In genomic region chr2:163875484-163875883, GRCm38 (mm10) we compare ENCODE assay signal across 11 mouse cellular contexts. TPM values are rescaled to one million over a fixed set of nuclear protein-coding genes. Genes with fewer than 3 reads are reported as not detected.
DNase-seq lines count a peak whose midpoint lies in the region; ATAC-seq and TF ChIP-seq lines count a peak whose summit lies in the region.
"Had no signal": no experiment of that assay in that cellular context is flagged by ENCODE, and none has a peak within 500 bp of the region (broad histone marks: within the 10 kb centered on the region; RNA-seq: fewer than 3 reads in every experiment).

No protein-coding gene starts in this region.

- peak overlapping the region; percentile 45 for H3K27ac ChIP-seq in hindbrain, postnatal 0 days
- no peak overlapping the region for H3K27ac ChIP-seq in stomach, postnatal 0 days (replicated peaks)
- H3K27ac ChIP-seq: lung, embryonic 15.5 days had no signal

- H3K27me3 ChIP-seq in hindbrain, postnatal 0 days (ENCODE audit: insufficient read depth, low read length) = no peaks in the 10 kb centered on the region
- no peaks in the 10 kb centered on the region for H3K27me3 ChIP-seq in stomach, postnatal 0 days (ENCODE audit: control insufficient read depth, insufficient read depth, low read length)
- H3K27me3 ChIP-seq: lung, embryonic 15.5 days had no signal

- TF ChIP-seq EP300 in stomach, postnatal 0 days (optimal IDR thresholded peaks at IDR 0.05) = no peak

- H3K4me2 ChIP-seq in hindbrain, postnatal 0 days (ENCODE audit: low read depth, low read length) = no peak overlapping the region
- H3K4me2 ChIP-seq in stomach, postnatal 0 days (replicated peaks; ENCODE audit: low read depth) = no peak overlapping the region
- H3K4me2 ChIP-seq: lung, embryonic 15.5 days had no signal

- peak; percentile 29 to 68 for DNase-seq in gastrocnemius, postnatal 4 days (ENCODE audit: low spot score in 2 of 2)
- DNase-seq in gastrocnemius, postnatal 25 days = no peak
- peak; percentile 47 for DNase-seq in ovary, postnatal 36 days (ENCODE audit: low spot score)
- no peak for DNase-seq in ovary, adult 18-20 months (ENCODE audit: low spot score)
- DNase-seq in hindbrain, postnatal 0 days (ENCODE audit: low spot score) = peak; percentile 82
- peak; percentile 21 for DNase-seq in stomach, postnatal 0 days (ENCODE audit: low spot score)
- no peak for DNase-seq in thymus, postnatal 36 days
- DNase-seq in thymus, postnatal 10 days (ENCODE audit: low spot score in 2 of 2) = no peak
- DNase-seq: heart, postnatal 10 days; thymus, adult 18-20 months had no signal

- peak; percentile 65 for ATAC-seq in hindbrain, postnatal 0 days
- no peak for ATAC-seq in stomach, postnatal 0 days (ENCODE audit: low FRiP score, low TSS enrichment)

- no peak overlapping the region for H3K4me3 ChIP-seq in hindbrain, postnatal 0 days (ENCODE audit: low read length)
- H3K4me3 ChIP-seq in stomach, postnatal 0 days (ENCODE audit: low read depth, low read length) = no peak overlapping the region
- H3K4me3 ChIP-seq: lung, embryonic 15.5 days had no signal

- no peaks in the 10 kb centered on the region for H3K9me3 ChIP-seq in hindbrain, postnatal 0 days (ENCODE audit: low read length)
- no peaks in the 10 kb centered on the region for H3K9me3 ChIP-seq in stomach, postnatal 0 days (ENCODE audit: control insufficient read depth, low read length)
- H3K9me3 ChIP-seq: lung, embryonic 15.5 days had no signal

- 37% methylated on average over 7 of the region's 7 CpGs for whole genome bisulfite sequencing in hindbrain, postnatal 0 days
- 85% methylated on average over 7 of the region's 7 CpGs for WGBS in stomach, postnatal 0 days

- H3K9ac ChIP-seq in hindbrain, postnatal 0 days (replicated peaks; ENCODE audit: low read length) = no peak overlapping the region
- no peak overlapping the region for H3K9ac ChIP-seq in stomach, postnatal 0 days (ENCODE audit: low read length)
- H3K9ac ChIP-seq: lung, embryonic 15.5 days had no signal

- TF ChIP-seq CTCF in hindbrain, postnatal 0 days (IDR thresholded peaks at IDR 0.05; ENCODE audit: low read depth) = no peak
- TF ChIP-seq CTCF in stomach, postnatal 0 days (IDR thresholded peaks at IDR 0.05; ENCODE audit: low read depth) = no peak

- peaks cover 11% of the 10 kb centered on the region; the same call in 1 of the 2 replicates for H3K4me1 ChIP-seq in hindbrain, postnatal 0 days (ENCODE audit: insufficient read depth, low read length)
- no peaks in the 10 kb centered on the region for H3K4me1 ChIP-seq in stomach, postnatal 0 days (replicated peaks; ENCODE audit: control insufficient read depth, insufficient read depth)

- no peaks in the 10 kb centered on the region for H3K36me3 ChIP-seq in hindbrain, postnatal 0 days (ENCODE audit: insufficient read depth, low read length)
- H3K36me3 ChIP-seq in stomach, postnatal 0 days (ENCODE audit: control insufficient read depth, insufficient read depth, low read length) = no peaks in the 10 kb centered on the region
- H3K36me3 ChIP-seq: lung, embryonic 15.5 days had no signal

RNA-seq across cellular contexts. Expression of gene Kcnk15, which starts 22.0 kb away (rescaled TPM):
- total RNA-seq in gastrocnemius, postnatal 4 days (2021) = not detected
- total RNA-seq in gastrocnemius, postnatal 25 days (2021) = not detected
- 0.58 and 2.4 TPM in 2 replicates for total RNA-seq in hindbrain, postnatal 0 days (2014; rRNA removed)
- 0.23 and 0.40 TPM in 2 replicates for polyA plus RNA-seq in hindbrain, postnatal 0 days (2015; fragmentation: Nextera tagmentation; extraction: Ambion mirVana)
- not detected in 2 replicates for polyA plus RNA-seq in stomach, postnatal 0 days (2015; fragmentation: Nextera tagmentation; extraction: Ambion mirVana)
- total RNA-seq: heart, postnatal 10 days had no signal
- polyA plus RNA-seq: lung, embryonic 15.5 days had no signal

RNA-seq across cellular contexts. Expression of gene Rims4, which starts 43.0 kb away (rescaled TPM):
- total RNA-seq in gastrocnemius, postnatal 4 days (2021) = 1 to 10 TPM; 1.1 TPM
- total RNA-seq in gastrocnemius, postnatal 25 days (2021) = 1 to 10 TPM in 1 of 2 experiments, under 1 TPM in 1; 0.86 to 2.0 TPM
- 76.7 and 81.0 TPM in 2 replicates for total RNA-seq in hindbrain, postnatal 0 days (2014; rRNA removed)
- 16.7 and 19.6 TPM in 2 replicates for polyA plus RNA-seq in hindbrain, postnatal 0 days (2015; fragmentation: Nextera tagmentation; extraction: Ambion mirVana)
- polyA plus RNA-seq in stomach, postnatal 0 days (2015; fragmentation: Nextera tagmentation; extraction: Ambion mirVana) = 0.22 and 0.41 TPM in 2 replicates

RNA-seq across cellular contexts. Expression of gene Ccn5, which starts 54.8 kb away (rescaled TPM):
- under 1 TPM; 0.91 to 0.93 TPM for total RNA-seq in gastrocnemius, postnatal 4 days (2021)
- 1 to 10 TPM in 1 of 2 experiments, under 1 TPM in 1; 0.20 to 1.3 TPM for total RNA-seq in gastrocnemius, postnatal 25 days (2021)
- total RNA-seq in hindbrain, postnatal 0 days (2014; rRNA removed) = 0.58 TPM in 1 of 2 replicates, not detected in the other
- polyA plus RNA-seq in hindbrain, postnatal 0 days (2015; fragmentation: Nextera tagmentation; extraction: Ambion mirVana) = 0.20 and 0.33 TPM in 2 replicates
- 0.08 and 0.21 TPM in 2 replicates for polyA plus RNA-seq in stomach, postnatal 0 days (2015; fragmentation: Nextera tagmentation; extraction: Ambion mirVana)

Comparison
In these comparisons a context has a peak if more than half of its experiments do, and no peak if none do; other contexts are left out.
1. DNase-seq: peak in gastrocnemius, postnatal 4 days (2 of 2), ovary, postnatal 36 days (single experiment), hindbrain, postnatal 0 days (single experiment) and stomach, postnatal 0 days (single experiment); none in gastrocnemius, postnatal 25 days (single experiment), ovary, adult 18-20 months (single experiment), thymus, postnatal 36 days (0 of 2) and thymus, postnatal 10 days (0 of 2).
2. RNA of gene Rims4, which starts 43.0 kb away (total RNA-seq): 76.7 to 81.0 TPM in hindbrain, postnatal 0 days; 0.86 to 2.0 TPM in gastrocnemius, postnatal 25 days and 1.1 TPM in gastrocnemius, postnatal 4 days; every median in the first group is over 10 times any median in the second.